In genomic region chr14:110921989-110922388, GRCm38 (mm10) we compare ENCODE assay signal across 32 mouse cellular contexts.
"Had no signal": no experiment of that assay in that cellular context is flagged by ENCODE, and none has a peak within 500 bp of the region (broad histone marks: within the 10 kb centered on the region; RNA-seq: fewer than 3 reads in every experiment).

No protein-coding gene starts in this region.

- H3K4me1 ChIP-seq: limb, embryonic 10.5 days; limb, embryonic 12.5 days; limb, embryonic 13.5 days; limb, embryonic 15.5 days; liver, embryonic 12.5 days; liver, embryonic 13.5 days; liver, embryonic 15.5 days; lung, embryonic 15.5 days; megakaryocyte, embryonic 14.5 days; midbrain, embryonic 10.5 days; midbrain, embryonic 12.5 days; midbrain, embryonic 13.5 days; midbrain, embryonic 15.5 days; neural tube, embryonic 12.5 days had no signal

- ATAC-seq: liver, embryonic 12.5 days; liver, postnatal 0 days; lung, postnatal 0 days; midbrain, embryonic 13.5 days; midbrain, embryonic 15.5 days; midbrain, embryonic 16.5 days had no signal

- H3K9ac ChIP-seq: limb, embryonic 12.5 days; limb, embryonic 13.5 days; limb, embryonic 15.5 days; liver, embryonic 12.5 days; liver, embryonic 13.5 days; liver, embryonic 14.5 days; liver, embryonic 15.5 days; liver, postnatal 0 days; lung, embryonic 14.5 days; lung, embryonic 15.5 days; midbrain, embryonic 12.5 days; midbrain, embryonic 13.5 days; midbrain, embryonic 15.5 days; neural tube, embryonic 12.5 days had no signal

- H3K9me3 ChIP-seq: limb, embryonic 10.5 days; limb, embryonic 12.5 days; limb, embryonic 13.5 days; limb, embryonic 15.5 days; liver, embryonic 12.5 days; liver, embryonic 13.5 days; liver, embryonic 15.5 days; lung, embryonic 15.5 days; megakaryocyte, embryonic 14.5 days; midbrain, embryonic 10.5 days; midbrain, embryonic 12.5 days; midbrain, embryonic 13.5 days; midbrain, embryonic 15.5 days; neural tube, embryonic 12.5 days had no signal

- H3K36me3 ChIP-seq: limb, embryonic 10.5 days; limb, embryonic 12.5 days; limb, embryonic 13.5 days; limb, embryonic 15.5 days; liver, embryonic 12.5 days; liver, embryonic 13.5 days; liver, embryonic 15.5 days; lung, embryonic 15.5 days; midbrain, embryonic 10.5 days; midbrain, embryonic 12.5 days; midbrain, embryonic 13.5 days; midbrain, embryonic 15.5 days; neural tube, embryonic 12.5 days had no signal

- H3K4me3 ChIP-seq: left cerebral cortex, adult 2 months; limb, embryonic 10.5 days; limb, embryonic 12.5 days; limb, embryonic 13.5 days; limb, embryonic 15.5 days; liver, embryonic 12.5 days; liver, embryonic 13.5 days; liver, embryonic 15.5 days; lung, embryonic 15.5 days; megakaryocyte, embryonic 14.5 days; midbrain, embryonic 10.5 days; midbrain, embryonic 12.5 days; midbrain, embryonic 13.5 days; midbrain, embryonic 15.5 days; myocyte; neural tube, embryonic 12.5 days had no signal

- H3K27me3 ChIP-seq: limb, embryonic 12.5 days; limb, embryonic 13.5 days; limb, embryonic 15.5 days; liver, embryonic 12.5 days; liver, embryonic 13.5 days; liver, embryonic 15.5 days; lung, embryonic 15.5 days; megakaryocyte, embryonic 14.5 days; midbrain, embryonic 12.5 days; midbrain, embryonic 13.5 days; midbrain, embryonic 15.5 days; neural tube, embryonic 12.5 days had no signal

- DNase-seq: left cerebral cortex, postnatal 4 days; liver; liver, embryonic 13.5 days; liver, postnatal 0 days; lung, adult 18-20 months; lung, adult 2 months; lung, embryonic 14.5 days; lung, postnatal 10 days; lung, postnatal 14 days; lung, postnatal 36 days; lung, postnatal 4 days; midbrain, embryonic 14.5 days had no signal

- H3K27ac ChIP-seq: left cerebral cortex, adult 2 months; limb, embryonic 10.5 days; limb, embryonic 12.5 days; limb, embryonic 13.5 days; limb, embryonic 15.5 days; liver, embryonic 12.5 days; liver, embryonic 13.5 days; liver, embryonic 14.5 days; liver, embryonic 15.5 days; lung, embryonic 15.5 days; macrophage; midbrain, embryonic 10.5 days; midbrain, embryonic 12.5 days; midbrain, embryonic 13.5 days; midbrain, embryonic 15.5 days; neural tube, embryonic 12.5 days had no signal

- H3K4me2 ChIP-seq: limb, embryonic 12.5 days; limb, embryonic 13.5 days; limb, embryonic 15.5 days; liver, embryonic 11.5 days; liver, embryonic 12.5 days; liver, embryonic 13.5 days; liver, embryonic 15.5 days; lung, embryonic 14.5 days; lung, embryonic 15.5 days; midbrain, embryonic 12.5 days; midbrain, embryonic 13.5 days; midbrain, embryonic 15.5 days; neural tube, embryonic 12.5 days had no signal
